Mouse (Mus musculus) heart, adult 2 months (tissue): ENCODE measurements at regions not wholly inside any gene's neighbourhood (a gene's known extent, or its start where the extent isn't known, plus 50 kb on each side); places are given as distances from the start of the nearest gene placed in this dataset.

Experiments used
- EP300 ChIP-seq: fragments of 200-500 bp; IDR thresholded peaks from 2 replicates; pipeline ENCODE4 v1.6.1; 2011; ENCODE audit warnings: low read depth, low read length, control low read depth; ENCODE audit not compliant: insufficient read depth
- POLR2A ChIP-seq: fragments of 200-500 bp; IDR thresholded peaks from 2 replicates; pipeline ENCODE4 v1.6.1; 2011; ENCODE audit warnings: mild to moderate bottlenecking, low read depth, low read length, control low read depth; ENCODE audit not compliant: insufficient read depth

DNA sequence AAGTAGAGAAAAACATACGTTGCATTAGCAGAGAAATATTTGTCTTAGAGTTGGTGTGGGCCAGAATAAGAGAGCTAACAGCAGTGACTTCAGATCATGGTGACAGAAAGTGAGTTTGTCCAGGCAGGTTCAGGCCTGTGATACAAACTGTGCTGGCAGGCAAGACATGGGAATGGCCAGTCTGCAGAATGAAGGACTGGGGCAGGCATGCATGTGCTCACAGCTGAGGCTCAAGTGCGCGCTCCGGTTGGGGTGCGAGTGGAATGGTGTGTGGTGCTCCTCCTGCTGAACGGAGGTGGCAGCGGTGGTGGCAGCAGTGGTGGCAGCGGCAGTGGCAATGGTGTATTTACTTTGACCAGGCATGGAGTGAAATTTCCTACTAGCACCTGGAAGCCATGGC, 233.8 kb upstream of the Hey2 start:
- no peak for TF ChIP-seq EP300
- no peak for TF ChIP-seq POLR2A
